Comparison of ENCODE assay signal across 8 mouse cellular contexts in genomic region chr2:33639301-33640170, GRCm38 (mm10). TPM values are rescaled to one million over a fixed set of nuclear protein-coding genes. Genes with fewer than 3 reads are reported as not detected.
A peak's percentile ranks its signal among the peaks of the same experiment; 100 is the strongest.
DNase-seq lines count a peak whose midpoint lies in the region; ATAC-seq and TF ChIP-seq lines count a peak whose summit lies in the region.

No protein-coding gene starts in this region.

- H3K9ac ChIP-seq in hindbrain, embryonic 14.5 days: peak overlapping the region; percentile 66
- H3K9ac ChIP-seq in lung, postnatal 0 days (replicated peaks; ENCODE audit: low read depth): no peak overlapping the region
- peak overlapping the region; percentile 21; the same call in 1 of the 2 replicates for H3K9ac ChIP-seq in stomach, embryonic 16.5 days (ENCODE audit: low read length)

- TF ChIP-seq CTCF in lung, postnatal 0 days (IDR thresholded peaks at IDR 0.05): no peak

- peaks cover 65% of the 10 kb centered on the region for H3K4me1 ChIP-seq in embryonic facial prominence, embryonic 10.5 days
- no peaks in the 10 kb centered on the region for H3K4me1 ChIP-seq in hindbrain, embryonic 14.5 days (replicated peaks; ENCODE audit: control insufficient read depth, insufficient read depth, low read length)
- H3K4me1 ChIP-seq in lung, postnatal 0 days (ENCODE audit: insufficient read depth, low read depth, low read length): peaks cover 11% of the 10 kb centered on the region
- H3K4me1 ChIP-seq in stomach, embryonic 16.5 days (ENCODE audit: control insufficient read depth, insufficient read depth, low read length): peaks cover 21% of the 10 kb centered on the region

- H3K9me3 ChIP-seq in embryonic facial prominence, embryonic 10.5 days: no peaks in the 10 kb centered on the region
- no peaks in the 10 kb centered on the region for H3K9me3 ChIP-seq in hindbrain, embryonic 14.5 days (ENCODE audit: control insufficient read depth, low read length)
- H3K9me3 ChIP-seq in lung, postnatal 0 days (ENCODE audit: low read length): no peaks in the 10 kb centered on the region
- H3K9me3 ChIP-seq in stomach, embryonic 16.5 days (replicated peaks; ENCODE audit: control insufficient read depth, low read length): no peaks in the 10 kb centered on the region

- TF ChIP-seq EP300 in lung, postnatal 0 days (IDR thresholded peaks at IDR 0.05): no peak

- WGBS in embryonic facial prominence, embryonic 10.5 days: under 1% methylated on average over 71 of the region's 71 CpGs
- whole genome bisulfite sequencing in hindbrain, embryonic 14.5 days: under 1% methylated on average over 71 of the region's 71 CpGs
- under 1% methylated on average over 66 of the region's 71 CpGs for WGBS in lung, postnatal 0 days
- 1% methylated on average over 70 of the region's 71 CpGs for WGBS in stomach, embryonic 16.5 days

- ATAC-seq in hindbrain, embryonic 14.5 days (ENCODE audit: low FRiP score): no peak
- ATAC-seq in lung, postnatal 0 days: peak; percentile 20; the same call in 1 of the 2 replicates
- no peak for ATAC-seq in stomach, embryonic 16.5 days (ENCODE audit: insufficient read depth, low FRiP score)

- peak; percentile 48 for DNase-seq in adrenal gland, adult 2 months
- DNase-seq in adrenal gland, adult 18-20 months (ENCODE audit: low spot score in 2 of 2): no peak
- DNase-seq in embryonic facial prominence, embryonic 10.5 days (ENCODE audit: low spot score): peak; percentile 76
- no peak for DNase-seq in hindbrain, embryonic 14.5 days (ENCODE audit: low spot score)
- DNase-seq in lung, postnatal 0 days (ENCODE audit: low spot score): peak; percentile 55
- no peak for DNase-seq in left cerebral cortex, postnatal 36 days (ENCODE audit: low spot score in 2 of 2)
- no peak for DNase-seq in urinary bladder, postnatal 10 days (ENCODE audit: low spot score)

- H3K27ac ChIP-seq in embryonic facial prominence, embryonic 10.5 days (replicated peaks): peak overlapping the region; percentile 63
- H3K27ac ChIP-seq in hindbrain, embryonic 14.5 days: peak overlapping the region; percentile 84
- no peak overlapping the region for H3K27ac ChIP-seq in lung, postnatal 0 days (ENCODE audit: low read length)
- no peak overlapping the region for H3K27ac ChIP-seq in stomach, embryonic 16.5 days (ENCODE audit: low read length)

- peak overlapping the region; percentile 52 for H3K4me2 ChIP-seq in hindbrain, embryonic 14.5 days (replicated peaks)
- peak overlapping the region; percentile 44 for H3K4me2 ChIP-seq in lung, postnatal 0 days (replicated peaks; ENCODE audit: low read depth, low read length)
- H3K4me2 ChIP-seq in stomach, embryonic 16.5 days (ENCODE audit: low read depth, low read length): peak overlapping the region; percentile 43

- peaks cover 100% of the 10 kb centered on the region for H3K27me3 ChIP-seq in embryonic facial prominence, embryonic 10.5 days (replicated peaks; ENCODE audit: low read depth, poor library complexity, severe bottlenecking)
- H3K27me3 ChIP-seq in hindbrain, embryonic 14.5 days (ENCODE audit: control insufficient read depth, insufficient read depth, low read length): peaks cover 79% of the 10 kb centered on the region
- peaks cover 89% of the 10 kb centered on the region for H3K27me3 ChIP-seq in lung, postnatal 0 days (replicated peaks; ENCODE audit: insufficient read depth, low read length)
- peaks cover 93% of the 10 kb centered on the region for H3K27me3 ChIP-seq in stomach, embryonic 16.5 days (ENCODE audit: control insufficient read depth, insufficient read depth, low read length)

- intact Hi-C loops in left cerebral cortex, postnatal 36 days (cut with DNase I): loop anchor here (5.0 kb wide), 1 partner anchor 82 kb away; no protein-coding TSS in a partner anchor

- peak overlapping the region; percentile 60 for H3K4me3 ChIP-seq in embryonic facial prominence, embryonic 10.5 days
- H3K4me3 ChIP-seq in hindbrain, embryonic 14.5 days (replicated peaks; ENCODE audit: low read length): peak overlapping the region; percentile 30
- peak overlapping the region; percentile 17; the same call in 1 of the 2 replicates for H3K4me3 ChIP-seq in lung, postnatal 0 days (ENCODE audit: low read depth, low read length)
- H3K4me3 ChIP-seq in stomach, embryonic 16.5 days (replicated peaks; ENCODE audit: low read length): peak overlapping the region; percentile 47

- no peaks in the 10 kb centered on the region for H3K36me3 ChIP-seq in embryonic facial prominence, embryonic 10.5 days (replicated peaks)
- no peaks in the 10 kb centered on the region for H3K36me3 ChIP-seq in hindbrain, embryonic 14.5 days (replicated peaks; ENCODE audit: control insufficient read depth, insufficient read depth)
- H3K36me3 ChIP-seq in lung, postnatal 0 days (ENCODE audit: insufficient read depth, low read length): no peaks in the 10 kb centered on the region
- no peaks in the 10 kb centered on the region for H3K36me3 ChIP-seq in stomach, embryonic 16.5 days (ENCODE audit: control insufficient read depth, insufficient read depth, low read length)

RNA-seq across cellular contexts. Expression of gene Lmx1b, which starts 0.8 kb away (rescaled TPM):
- not detected for total RNA-seq in adrenal gland, adult 2 months (2021)
- polyA plus RNA-seq in adrenal gland, adult 2 months (2012; rRNA removed): 0.02 TPM in 1 of 2 replicates, not detected in the other
- not detected for total RNA-seq in adrenal gland, adult 18-20 months (2021)
- polyA plus RNA-seq in embryonic facial prominence, embryonic 10.5 days (2016; fragmentation: Nextera tagmentation; extraction: Ambion mirVana): 0.85 and 0.99 TPM in 2 replicates
- polyA plus RNA-seq in hindbrain, embryonic 14.5 days (2014; fragmentation: Nextera tagmentation; extraction: Ambion mirVana): 6.7 and 8.7 TPM in 2 replicates
- not detected in 2 replicates for polyA plus RNA-seq in lung, postnatal 0 days (2015; fragmentation: Nextera tagmentation; extraction: Ambion mirVana)
- polyA plus RNA-seq in stomach, embryonic 16.5 days (2015; fragmentation: Nextera tagmentation; extraction: Ambion mirVana): not detected in 2 replicates
- total RNA-seq in left cerebral cortex, postnatal 36 days (2021): under 1 TPM; 0.25 to 0.34 TPM

Comparison
In these comparisons a context has a peak if more than half of its experiments do, and no peak if none do; other contexts are left out.
1. DNase-seq: peak in adrenal gland, adult 2 months (single experiment), embryonic facial prominence, embryonic 10.5 days (single experiment) and lung, postnatal 0 days (single experiment); none in adrenal gland, adult 18-20 months (0 of 2), hindbrain, embryonic 14.5 days (single experiment), left cerebral cortex, postnatal 36 days (0 of 2) and urinary bladder, postnatal 10 days (single experiment).
2. H3K27ac ChIP-seq: peak in embryonic facial prominence, embryonic 10.5 days (single experiment) and hindbrain, embryonic 14.5 days (single experiment); none in lung, postnatal 0 days (single experiment) and stomach, embryonic 16.5 days (single experiment).
3. Peak in every context shown above with its lines, with median percentiles within 50 percentile points of each other: H3K4me3 ChIP-seq and H3K4me2 ChIP-seq.